Mouse (Mus musculus) thymus, postnatal 25 days (tissue): ENCODE data around the gene Sorcs3.
A peak's percentile ranks its signal among the peaks of the same experiment; 100 is the strongest.

ENCODE experiments used
- DNase-seq: peaks from one replicate; pipeline ENCODE4 v3.0.0; 2022

The Sorcs3 gene

DNA sequence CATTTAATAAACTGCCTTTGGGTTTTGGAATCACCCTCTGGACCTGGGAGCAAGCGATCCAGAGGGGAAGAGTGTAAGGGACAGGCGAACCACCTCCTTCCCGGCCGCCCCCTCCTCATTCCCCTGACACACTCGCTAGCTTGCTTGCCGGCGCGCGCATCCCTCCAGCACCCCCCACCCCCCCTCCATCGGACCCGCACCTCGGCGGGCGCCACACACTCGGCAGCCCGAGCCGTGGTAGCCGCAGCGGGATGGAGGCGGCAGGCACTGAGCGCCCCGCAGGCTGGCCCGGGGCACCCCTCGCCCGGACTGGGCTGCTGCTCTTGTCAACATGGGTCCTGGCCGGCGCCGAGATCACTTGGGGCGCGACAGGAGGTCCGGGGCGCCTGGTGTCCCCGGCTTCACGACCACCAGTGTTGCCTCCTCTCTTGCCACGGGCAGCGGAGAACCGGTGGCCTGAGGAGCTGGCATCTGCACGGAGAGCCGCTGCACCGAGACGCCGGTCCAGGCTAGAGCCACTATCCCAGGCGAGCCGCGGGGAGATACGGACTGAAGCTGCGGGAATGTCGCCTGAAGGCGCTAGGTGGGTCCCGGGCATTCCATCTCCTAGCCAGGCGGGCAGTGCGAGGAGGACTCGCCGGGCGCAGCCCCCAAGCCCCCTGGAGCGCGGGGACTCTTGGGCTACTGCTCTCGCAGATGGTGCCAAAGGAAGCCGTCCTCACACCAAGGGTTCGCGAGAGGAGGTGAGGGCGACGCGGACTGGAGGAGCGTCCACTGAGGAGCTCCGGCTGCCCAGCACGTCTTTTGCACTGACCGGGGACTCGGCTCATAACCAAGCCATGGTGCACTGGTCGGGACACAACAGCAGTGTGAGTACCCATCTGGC, at the start of gene Sorcs3:
Gene Sorcs3 (plus strand): TSS at position 97 of the 886 bp plus-strand sequence.
- no peak for DNase-seq

DNA sequence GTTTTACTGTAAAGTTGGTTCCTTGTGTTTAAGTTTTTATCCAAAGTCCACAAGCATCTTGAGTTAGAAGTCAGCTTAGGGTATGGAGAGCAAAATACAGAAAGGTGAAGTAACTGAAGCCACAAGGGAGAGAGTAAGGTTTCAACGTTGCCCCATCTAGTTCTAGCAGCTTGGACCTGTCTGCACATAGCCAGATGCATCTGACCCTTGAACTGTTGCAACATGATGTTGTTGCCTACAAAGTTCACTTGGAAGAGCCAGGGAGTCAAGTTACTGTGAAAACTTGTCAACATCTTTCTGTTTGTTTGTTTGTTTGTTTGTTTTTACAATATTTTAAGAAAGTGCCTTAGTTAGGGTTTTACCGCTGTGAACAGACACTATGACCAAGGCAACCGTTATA, 40.5 kb upstream of the Sorcs3 start:
- no peak for DNase-seq

DNA sequence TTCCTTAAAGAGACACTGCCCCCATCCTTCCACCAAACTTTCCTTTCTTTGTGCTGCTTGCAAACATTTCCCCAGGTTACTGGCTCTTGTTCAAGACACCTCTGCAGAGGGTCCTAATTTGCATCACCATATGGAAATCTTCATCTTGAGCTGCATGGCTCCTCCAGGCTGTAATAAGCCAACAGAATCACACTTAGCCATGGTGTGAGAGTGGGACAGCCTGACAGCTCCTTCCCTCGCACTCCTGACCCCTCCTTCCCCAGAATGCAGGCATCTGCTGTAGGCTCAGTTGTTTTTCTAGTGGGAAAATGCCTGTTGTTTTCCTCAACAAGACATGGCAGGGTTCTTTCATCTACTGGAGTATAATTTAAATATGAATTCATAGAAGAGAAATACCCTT, 38.7 kb upstream of the Sorcs3 start:
- DNase-seq = no peak

DNA sequence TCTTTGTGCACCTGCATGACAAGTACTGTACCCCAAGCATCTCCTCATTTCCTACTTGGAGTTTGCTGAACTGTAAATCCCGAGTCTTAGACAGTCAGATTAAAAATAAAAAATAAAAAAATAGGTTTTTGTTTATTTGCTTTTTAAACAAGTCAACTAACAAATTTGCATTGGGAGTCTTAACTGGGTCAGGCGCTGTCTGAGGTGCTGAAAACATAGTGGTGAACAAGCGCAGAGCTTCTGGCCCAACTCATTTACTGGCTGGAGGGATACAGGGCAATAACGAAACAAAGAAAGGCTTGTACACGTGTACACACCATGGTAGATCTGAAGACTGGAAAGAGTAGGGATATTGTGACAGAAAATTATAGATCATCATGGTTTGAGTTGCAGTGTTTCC, 37.5 kb upstream of the Sorcs3 start:
- no peak for DNase-seq

DNA sequence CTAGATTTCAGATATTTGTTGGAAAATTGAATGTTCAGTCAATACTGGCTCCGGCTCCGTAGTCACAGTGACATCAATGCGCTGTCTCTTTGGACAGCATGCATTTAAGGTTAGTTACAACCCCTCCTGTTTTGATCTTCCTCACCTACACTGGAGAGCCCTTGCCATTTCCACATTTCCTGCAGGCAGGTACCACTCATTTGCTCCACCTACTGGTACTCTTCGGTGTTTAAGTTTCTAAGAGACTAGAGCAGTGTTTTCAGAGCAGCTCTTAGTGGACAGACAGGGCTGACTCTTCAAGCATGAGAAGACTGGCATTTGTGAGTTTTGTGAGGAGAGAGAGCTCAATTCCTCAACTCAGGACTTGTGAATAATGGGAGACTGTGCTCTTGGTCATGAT, 31.1 kb upstream of the Sorcs3 start:
- DNase-seq = no peak

DNA sequence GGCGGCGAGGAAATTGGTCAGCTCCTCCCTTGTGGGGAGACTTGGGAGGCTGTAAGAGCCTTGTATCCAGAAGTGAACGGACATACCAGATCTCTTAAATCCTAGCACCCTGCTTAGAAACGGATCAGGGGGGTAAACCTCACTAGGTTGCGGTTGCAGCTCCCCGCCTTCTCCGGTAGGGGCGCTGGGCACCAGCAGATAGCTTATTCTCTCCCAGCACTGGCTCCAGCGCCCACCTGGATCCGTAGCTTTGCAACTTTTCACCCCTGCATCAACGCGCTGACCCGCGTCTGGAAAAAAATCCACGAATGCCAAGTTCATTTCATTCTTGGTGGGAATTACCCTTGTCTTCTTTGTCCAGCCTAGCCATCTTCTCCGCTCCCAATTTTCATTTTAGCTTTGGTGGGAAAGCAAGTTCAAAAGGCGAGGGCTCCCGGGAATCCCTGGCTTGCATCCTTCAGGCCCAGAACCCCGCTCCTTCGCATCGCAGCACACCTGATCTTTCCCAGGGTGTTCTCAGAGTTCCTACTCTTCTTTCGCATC, 1.8 kb upstream of the Sorcs3 start:
- peak; percentile 6 for DNase-seq

DNA sequence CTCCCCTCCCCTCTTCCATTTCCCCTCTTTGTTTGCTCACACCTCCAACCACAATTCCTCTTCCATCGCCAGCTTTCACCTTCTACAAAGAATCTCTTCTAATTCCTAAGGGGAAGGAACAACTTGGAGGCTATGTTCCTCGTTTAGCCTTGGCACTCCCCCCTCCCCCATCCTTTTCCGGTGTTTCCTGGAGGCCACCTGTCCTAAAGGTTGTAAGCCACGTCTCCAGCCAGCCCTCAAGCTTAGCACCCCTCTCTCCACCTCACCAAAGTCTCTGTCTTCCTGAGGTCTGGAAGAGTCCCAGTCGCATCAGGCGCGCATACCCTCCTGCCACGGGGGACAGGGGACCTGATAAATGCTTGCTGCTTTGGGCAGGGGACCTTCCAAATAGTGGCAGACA, 1.3 kb upstream of the Sorcs3 start:
- DNase-seq = no peak

DNA sequence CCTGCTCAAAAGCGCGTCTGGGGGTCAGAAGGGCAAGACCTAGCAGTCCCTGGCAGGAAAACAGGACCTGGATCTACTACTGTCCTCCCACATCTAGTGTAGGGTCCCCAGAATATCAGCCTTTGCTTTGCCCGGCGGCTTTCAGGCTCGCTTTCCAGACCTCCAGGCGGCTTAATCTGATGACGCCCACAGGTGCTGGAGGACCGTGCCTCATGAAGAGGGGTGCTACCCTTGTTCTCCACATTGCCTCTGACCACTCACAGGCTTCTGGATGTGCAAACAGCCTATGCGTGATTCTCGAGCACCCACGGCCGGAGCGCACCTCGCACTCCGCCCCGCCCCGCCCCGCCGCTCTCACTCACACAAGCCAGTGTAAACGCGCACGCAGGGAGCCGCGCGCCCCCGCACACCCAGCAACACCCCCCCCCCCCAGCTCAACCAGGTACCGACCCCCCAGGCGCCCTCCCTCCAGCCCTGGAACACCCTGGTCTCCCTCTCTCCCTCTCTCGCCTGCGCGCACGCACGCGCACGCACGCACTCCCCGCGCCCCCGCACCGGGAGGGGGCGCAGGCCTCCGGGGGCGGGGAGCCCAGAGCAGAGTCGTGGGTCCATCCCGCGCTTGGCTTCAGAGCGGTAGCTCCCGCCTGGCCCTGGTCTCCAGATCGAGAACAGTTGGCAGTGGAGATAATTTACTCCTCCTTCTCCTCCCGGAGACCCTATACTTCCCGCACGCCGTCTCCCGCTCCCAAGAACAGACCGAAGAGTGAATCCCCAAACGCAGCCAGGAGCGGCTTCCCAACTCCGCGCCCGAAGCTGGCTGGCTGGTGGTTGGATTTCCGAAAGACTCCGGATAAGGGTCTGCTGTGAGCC, 698 bp upstream of the Sorcs3 start:
- DNase-seq = no peak

DNA sequence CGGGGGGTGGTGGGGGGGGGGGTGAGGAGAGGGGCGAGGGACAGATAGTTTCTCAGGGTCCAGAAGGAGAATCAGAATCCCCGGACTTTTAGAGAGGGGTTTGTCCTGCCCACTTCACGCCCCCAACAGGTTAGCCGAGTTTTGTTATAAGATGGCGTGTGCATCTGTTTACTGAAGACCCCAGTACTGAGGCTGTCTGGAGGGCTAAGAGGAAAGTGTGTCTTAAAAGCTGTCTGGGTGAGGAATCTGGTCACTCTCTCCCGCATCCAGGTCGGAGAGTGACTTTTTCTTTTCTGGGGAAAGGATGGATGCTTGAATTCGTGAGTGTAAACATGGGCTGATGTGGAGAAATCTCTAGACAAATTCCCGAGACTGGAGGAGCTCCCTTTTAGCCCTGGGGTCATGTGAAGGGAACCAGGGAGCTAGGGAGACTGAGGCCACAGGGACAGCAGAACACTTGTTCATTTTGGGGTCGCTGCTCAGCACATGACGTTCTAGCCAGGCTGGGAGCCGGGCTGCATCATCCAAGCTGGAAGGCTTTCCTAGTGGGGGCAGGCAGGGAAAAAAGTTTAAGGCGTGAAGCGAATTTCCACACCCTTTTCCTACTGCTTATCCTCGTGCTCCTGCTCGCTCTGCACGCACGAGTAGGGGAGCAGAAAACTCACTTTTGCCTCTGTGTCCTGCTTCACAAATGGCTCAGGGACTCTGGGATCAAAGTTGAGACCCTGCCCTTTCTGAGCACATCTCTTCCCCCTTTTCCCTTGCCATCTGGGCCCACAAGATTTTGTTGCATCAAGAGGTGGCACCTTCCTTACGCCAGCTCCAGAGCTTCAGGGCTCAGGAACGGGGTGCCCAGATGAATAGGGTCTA, 1.3 kb downstream of the Sorcs3 start:
- no peak for DNase-seq

DNA sequence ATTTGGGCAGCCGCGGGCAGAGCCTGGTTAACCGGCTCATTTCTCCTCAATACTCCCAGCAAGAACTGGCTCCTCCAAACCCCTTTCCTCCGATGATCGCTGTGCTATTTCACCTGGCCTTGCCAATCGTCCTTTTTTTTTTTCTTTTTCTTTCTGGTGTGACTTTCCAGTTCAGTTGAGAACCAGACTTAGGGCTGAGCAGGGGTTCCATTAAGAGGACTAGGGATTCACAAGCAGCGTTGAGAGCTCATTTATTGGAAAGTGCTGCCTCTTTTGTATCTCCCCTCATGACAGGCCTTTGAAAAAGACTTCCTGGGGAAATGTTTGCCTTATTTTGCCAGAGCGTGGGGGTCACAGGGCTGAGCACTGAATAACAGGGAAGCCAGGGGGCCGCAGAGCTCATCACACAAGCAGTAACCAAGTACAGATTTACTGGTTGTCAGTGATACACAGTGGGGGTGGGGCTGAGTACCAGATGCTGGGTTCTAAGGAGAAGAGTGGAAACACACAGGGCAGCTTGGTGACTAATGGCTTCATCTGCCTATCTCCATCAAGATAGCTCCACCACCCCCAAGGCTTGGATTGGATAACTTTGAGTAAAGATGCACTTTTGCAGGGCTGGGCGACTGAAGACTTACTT, 2.0 kb downstream of the Sorcs3 start:
- DNase-seq = no peak

DNA sequence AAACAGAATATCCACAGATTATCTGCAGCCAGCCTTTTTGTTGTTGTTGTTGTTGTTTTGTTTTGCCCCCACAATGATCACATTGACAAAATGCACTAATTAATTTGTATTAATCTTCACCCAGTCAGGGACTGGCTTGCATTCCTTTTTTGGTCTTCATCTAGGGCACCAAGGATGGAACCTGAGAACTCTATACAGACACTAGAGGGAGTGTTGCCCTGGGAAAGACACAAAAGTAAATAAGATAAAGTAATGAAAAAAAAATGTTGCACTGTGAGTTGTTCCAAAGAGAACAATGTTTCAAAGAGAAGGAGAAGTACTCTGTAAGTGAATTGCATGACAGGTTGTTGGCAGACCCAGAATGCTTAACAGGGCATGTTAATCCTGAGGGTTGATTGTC, 9.6 kb downstream of the Sorcs3 start:
- no peak for DNase-seq

DNA sequence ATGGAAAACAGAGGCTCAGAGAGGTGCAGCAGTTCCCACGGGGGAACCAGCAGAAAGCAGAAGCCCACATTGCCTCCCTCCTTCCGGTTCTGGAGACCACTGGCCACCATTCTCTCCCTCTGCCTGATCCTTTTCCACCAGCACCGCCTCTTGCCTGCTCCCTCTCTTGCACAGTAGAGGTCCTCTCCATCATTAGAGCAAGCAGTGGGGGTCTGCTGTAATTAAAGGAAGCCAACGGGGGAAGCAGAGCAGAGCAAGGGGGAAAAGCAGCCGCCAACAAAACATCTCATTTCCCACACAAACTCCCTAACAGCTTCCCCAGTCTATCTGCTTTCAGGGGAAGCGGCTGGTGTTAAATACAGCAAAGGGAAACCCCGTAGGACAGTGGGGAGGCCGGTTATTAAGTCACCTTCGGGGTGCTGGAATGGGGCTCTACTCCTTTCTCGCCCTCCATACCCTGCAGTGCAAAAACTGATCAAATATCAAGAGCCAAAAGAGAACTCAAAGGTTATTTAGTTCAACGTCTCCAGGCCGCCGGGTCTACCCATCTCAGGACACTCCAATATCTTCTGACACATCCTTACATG, 32.1 kb downstream of the Sorcs3 start:
- DNase-seq = no peak

DNA sequence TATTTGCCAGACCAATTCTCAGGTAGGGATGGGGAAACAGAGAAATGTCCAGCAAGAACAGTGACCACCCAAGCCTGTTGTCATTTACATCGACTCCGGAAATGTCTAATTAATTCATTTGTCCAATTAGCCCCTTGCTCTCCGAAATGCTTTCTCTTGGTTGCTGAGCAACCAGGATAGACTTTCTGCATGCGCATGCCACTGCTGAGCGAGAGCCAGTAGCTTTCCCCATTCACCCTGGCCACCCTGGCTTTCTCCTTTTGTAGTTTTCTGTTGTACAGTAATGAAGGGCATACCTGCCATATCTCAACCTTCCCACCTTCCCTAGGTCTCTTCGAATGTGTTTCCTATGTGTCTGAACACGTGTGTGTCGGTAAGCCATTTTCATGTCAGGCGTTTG, 32.6 kb downstream of the Sorcs3 start:
- DNase-seq = no peak

DNA sequence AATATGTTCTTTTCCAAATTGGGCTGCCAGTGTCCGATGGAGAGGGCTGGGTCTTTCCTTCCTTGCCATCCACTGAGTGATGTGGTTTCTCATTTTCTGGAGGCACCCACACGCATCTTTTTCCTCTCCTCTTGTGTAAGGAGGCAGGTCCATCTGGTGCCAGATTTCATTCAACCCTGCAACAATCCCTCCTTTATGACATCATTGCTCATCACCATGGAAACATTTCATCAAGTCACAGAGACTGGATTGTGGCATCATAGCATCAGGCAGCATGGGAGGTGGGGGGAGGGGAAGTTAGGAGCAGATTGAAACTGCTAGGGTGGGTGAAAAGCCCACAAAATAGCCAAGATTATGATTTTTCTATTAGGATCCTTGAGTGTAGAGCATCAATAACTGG, 35.1 kb downstream of the Sorcs3 start:
- no peak for DNase-seq

DNA sequence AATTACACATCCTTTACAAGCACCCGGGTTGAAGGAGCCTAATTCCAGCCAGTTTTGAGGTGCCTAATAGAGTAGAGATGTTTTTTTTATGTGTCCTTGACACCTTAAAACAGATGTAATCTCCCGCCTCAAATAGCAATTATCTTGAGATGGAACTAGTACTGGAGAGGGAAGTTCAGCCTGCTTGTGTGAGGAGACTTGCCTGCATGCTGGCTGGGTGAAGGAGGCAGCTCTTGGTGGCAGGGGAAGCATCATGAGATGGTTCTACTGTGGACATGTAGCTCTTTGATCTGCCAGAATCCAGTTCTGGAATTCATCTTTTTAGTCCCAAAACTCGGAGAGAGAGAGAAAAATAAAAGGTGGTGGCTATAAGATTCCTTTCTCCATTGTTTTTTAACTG, 38.2 kb downstream of the Sorcs3 start:
- no peak for DNase-seq

DNA sequence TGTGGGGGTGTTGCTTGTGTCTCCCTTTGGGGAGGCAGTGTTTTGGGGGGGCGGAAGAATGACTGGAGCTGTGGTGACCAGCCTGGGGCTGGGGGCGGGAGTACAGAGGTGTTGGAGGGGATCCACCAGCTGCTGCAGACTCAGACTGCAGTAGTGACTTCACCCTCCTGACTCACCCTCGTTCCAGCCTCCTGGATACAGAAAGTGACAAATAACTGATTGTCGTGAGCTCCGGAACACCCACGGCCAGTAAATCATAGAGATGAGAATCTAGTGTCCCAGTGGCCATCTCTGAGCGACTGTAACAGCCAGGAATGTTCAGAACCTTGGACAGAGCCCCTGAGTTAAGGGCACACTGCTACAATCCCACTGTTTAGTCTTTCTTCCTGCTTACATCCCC, 53.4 kb downstream of the Sorcs3 start:
- no peak for DNase-seq

DNA sequence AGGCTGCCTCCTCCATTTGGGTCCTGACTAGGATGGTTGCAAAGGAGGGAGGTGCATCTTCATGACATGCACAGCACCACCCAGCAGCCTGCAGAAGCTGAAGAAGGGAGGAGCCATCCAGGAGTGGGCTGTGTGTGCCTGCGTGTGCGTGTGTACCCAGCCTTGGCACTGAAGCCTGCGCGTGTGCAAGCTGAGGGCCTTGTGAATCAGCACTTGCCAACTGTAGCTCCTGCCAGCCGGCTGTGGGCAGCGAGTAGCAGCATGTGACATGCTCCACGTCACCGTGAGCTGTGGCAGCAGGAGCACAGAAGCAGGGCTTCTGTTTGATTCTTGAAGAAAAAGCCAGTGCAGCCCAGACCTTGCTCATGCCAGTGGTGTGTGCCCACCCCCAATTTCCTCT, 54.8 kb downstream of the Sorcs3 start:
- DNase-seq = no peak

DNA sequence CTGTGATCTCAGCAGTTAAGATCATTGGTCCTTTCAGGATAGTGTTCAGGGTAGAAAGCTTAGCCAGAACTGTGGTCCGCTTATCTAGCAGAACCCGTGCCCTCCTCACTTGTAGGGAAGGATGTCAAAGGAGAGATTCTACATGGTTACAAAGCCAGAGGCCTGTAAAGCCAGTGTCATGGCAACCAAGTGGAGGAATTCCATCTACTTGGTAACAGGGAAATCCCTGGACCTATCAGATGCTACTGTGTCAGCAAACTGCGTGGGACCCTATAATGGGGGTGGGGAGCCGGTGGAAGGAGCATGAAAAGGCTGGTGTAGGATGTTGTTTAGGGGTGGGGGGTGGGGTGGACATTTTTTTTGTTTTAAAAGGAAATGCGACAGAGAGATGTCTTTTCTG, 57.9 kb downstream of the Sorcs3 start:
- no peak for DNase-seq

DNA sequence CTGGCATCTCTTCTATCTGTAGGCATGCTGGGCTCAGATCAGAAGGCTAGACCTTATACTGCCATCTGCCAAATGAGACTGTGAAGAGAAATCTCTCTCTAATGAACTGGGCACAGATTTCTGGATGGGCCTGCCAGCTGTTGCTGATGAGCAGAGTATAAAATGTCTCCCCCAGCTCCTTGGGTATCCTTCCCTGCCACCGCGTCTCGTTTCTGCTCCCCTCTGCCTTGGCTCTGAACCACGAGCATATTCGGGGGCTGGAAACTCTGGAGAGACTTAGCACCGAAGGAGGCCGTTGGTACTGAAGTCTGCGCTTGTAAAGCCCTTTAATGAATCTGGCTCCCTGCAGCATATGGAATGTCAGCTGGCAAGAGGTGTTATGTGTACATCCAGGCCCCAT, 74.4 kb downstream of the Sorcs3 start:
- no peak for DNase-seq

DNA sequence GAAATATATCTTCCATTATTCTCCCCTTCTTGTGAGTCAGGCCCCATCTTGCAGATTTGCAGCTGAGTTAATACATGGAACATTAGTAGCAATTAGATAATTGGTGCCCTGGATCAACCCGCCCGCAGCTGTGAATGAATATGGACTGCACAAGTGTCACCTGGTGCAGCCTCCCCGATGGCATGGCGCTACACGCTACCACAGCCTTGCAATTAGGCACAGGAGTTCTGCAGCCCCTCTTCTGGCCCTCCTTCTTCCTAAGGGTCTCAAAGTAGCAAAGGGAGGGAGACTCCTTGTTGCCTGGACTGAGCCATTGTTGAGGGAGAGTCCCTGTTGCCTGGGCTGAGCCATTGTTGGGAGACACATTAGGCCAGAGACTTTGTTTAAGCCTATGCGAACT, 76.4 kb downstream of the Sorcs3 start:
- no peak for DNase-seq

DNA sequence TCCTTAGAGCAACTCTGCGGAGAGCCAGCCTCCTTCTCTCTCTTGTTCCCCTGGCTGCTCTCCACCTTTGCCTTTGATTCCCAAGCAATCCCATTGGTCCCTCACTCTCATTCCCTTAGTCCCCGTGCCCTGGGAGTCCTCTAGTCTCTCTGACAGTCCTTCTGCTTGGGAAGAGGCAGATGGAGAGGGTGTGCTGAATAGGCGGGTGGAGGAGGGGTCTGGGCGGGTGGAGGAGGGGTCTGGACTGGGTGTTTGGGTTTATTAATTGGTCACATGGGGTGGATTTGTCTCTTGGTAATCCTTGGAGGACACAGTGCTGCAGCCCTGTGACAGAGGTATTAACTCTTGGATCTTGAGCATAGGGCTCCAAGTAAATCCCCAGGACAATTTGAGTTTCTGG, 77.4 kb downstream of the Sorcs3 start:
- no peak for DNase-seq
